Mouse (Mus musculus): ENCODE results near the gene Odf2. TPM values are rescaled to one million over a fixed set of nuclear protein-coding genes. Genes with fewer than 3 reads are reported as not detected.
"Not testable (repeated sequence)": the region's sequence is repeated elsewhere in the genome, so short reads cannot be mapped to it uniquely, and the experiment has no call there.

The Odf2 gene
- polyA plus RNA-seq, 1 experiment from 2014 or later, result 50.0 TPM

DNA sequence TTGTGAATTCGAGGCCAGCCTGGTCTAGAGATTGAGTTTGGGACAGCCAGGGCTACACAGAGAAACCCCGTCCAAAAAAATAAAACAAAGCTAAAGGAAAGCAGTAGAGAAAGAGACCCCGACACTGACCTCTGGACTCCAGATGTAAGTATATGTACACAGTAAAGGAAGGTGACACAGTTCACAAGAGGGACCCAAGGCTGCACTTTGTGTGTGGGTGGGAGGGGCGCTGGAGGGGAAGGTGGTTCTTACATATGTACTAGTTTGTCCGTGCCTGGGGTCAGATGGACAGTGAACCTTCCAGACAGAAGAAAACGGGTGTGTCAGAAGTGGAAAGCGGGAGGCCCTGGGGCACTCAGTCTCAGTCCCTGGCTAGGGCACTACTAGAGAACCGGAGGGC lies 9.8 kb upstream of the Odf2 start:
- no peaks in the 10 kb centered on the region for H3K4me1 ChIP-seq (replicated peaks; ENCODE audit: control insufficient read depth, insufficient read depth, low read length)
- 0 out of 2 replicates have a peak, but pooled peaks cover 2% of the 10 kb centered on the region for H3K9me3 ChIP-seq (ENCODE audit: control insufficient read depth, low read length)
- ATAC-seq (replicated peaks; ENCODE audit: low FRiP score, low TSS enrichment, low read depth), result no peak
- no peak overlapping the region for H3K9ac ChIP-seq (ENCODE audit: low read length)
- 61% methylated on average over 8 of the region's 8 CpGs for WGBS
- peaks cover 11% of the 10 kb centered on the region for H3K36me3 ChIP-seq (ENCODE audit: control insufficient read depth, insufficient read depth, low read length)
- H3K27ac ChIP-seq (ENCODE audit: low read depth), result no peak overlapping the region
- no peak overlapping the region for H3K4me2 ChIP-seq (ENCODE audit: low read length)
- H3K4me3 ChIP-seq (ENCODE audit: low read depth, low read length), result no peak overlapping the region
- H3K27me3 ChIP-seq (replicated peaks; ENCODE audit: control insufficient read depth, insufficient read depth, low read length), result no peaks in the 10 kb centered on the region
- DNase-seq (ENCODE audit: low spot score), result no peak

DNA sequence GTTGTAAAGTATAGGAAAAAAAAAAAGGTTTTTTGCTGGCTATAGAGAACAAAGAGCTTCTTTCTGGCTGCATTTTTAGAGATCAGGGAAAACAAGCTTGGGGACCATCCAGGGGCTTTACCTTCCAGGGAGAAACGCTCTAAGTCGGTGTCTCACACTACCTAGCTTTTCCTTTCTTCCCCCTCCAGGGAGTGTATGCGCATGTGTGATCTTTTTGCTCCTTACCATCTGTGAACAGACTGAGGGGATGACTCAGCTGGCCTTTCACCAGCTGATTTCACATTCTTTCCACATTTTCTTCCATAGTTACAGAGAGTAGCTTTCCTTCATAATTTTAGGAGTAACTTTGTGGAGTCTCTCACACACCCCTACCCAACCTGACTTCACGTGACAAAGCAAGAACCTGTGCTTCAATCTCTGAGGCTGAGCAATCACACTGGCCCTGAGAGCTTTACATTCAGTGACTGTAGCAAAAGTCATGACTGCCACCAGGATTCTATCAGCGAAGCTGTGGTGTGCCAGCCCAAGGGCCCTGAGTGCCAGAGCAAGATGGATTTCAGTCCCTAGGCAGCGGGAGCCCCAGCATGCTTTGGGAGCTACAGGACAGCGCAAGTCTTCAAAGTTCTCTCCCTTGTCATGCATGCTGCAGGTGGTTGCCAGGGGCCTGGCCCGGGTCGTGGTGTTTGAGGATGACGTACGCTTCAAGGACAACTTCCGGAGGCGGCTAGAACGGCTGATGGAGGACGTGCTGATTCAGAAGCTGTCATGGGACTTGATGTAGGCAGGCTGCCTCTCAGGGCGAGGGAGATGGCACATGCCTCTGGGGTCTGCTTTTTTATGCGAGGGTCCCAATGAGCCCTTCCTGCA lies 8.8 kb upstream of the Odf2 start:
- Histone ChIP-seq H3K9me3 (ENCODE audit: control insufficient read depth, low read length) (0 out of 2 replicates have a peak, but pooled peaks cover 2% of the 10 kb centered on the region), H3K4me1 (replicated peaks; ENCODE audit: control insufficient read depth, insufficient read depth, low read length) (no peaks in the 10 kb centered on the region), H3K4me3 (ENCODE audit: low read depth, low read length) (no peak overlapping the region), H3K4me2 (ENCODE audit: low read length) (no peak overlapping the region), H3K9ac (ENCODE audit: low read length) (no peak overlapping the region), H3K27me3 (replicated peaks; ENCODE audit: control insufficient read depth, insufficient read depth, low read length) (no peaks in the 10 kb centered on the region), H3K27ac (ENCODE audit: low read depth) (no peak overlapping the region), H3K36me3 (ENCODE audit: control insufficient read depth, insufficient read depth, low read length) (peaks cover 11% of the 10 kb centered on the region)
- 71% methylated on average over 17 of the region's 17 CpGs for WGBS
- no peak for ATAC-seq (replicated peaks; ENCODE audit: low FRiP score, low TSS enrichment, low read depth)
- no peak for DNase-seq (ENCODE audit: low spot score)

DNA sequence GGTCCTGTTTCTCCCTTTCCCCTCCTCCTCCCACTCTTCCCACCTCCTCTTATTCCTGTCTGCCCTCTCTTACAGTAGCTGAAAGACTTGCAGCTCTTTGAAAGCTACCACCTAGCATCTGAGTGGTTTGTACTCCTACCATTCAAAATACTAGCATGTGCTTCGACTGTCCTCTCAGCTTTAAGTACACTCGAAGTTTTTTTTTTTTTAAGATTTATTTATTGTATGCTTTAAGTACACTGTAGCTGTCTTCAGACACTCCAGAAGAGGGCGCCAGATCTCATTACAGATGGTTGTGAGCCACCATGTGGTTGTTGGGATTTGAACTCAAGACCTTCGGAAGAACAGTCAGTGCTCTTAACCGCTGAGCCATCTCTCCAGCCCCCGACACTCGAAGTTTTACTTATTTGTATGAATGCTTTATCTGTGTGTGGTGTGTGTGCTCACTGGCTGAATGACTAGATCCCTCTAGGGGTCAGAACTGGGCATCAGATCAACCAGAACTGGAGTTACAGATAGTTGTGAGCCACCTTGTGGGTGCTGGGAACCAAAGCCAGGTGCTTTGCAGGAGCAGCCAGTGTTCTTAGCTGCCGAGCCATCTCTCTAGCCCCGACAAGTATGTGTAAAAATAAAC lies 2.2 kb upstream of the Odf2 start:
- not testable (repeated sequence) for ATAC-seq (replicated peaks; ENCODE audit: low FRiP score, low TSS enrichment, low read depth); H3K4me2 ChIP-seq (ENCODE audit: low read length); DNase-seq (ENCODE audit: low spot score); H3K27me3 ChIP-seq (replicated peaks; ENCODE audit: control insufficient read depth, insufficient read depth, low read length); H3K27ac ChIP-seq (ENCODE audit: low read depth); H3K36me3 ChIP-seq (ENCODE audit: control insufficient read depth, insufficient read depth, low read length); H3K9me3 ChIP-seq (ENCODE audit: control insufficient read depth, low read length); H3K9ac ChIP-seq (ENCODE audit: low read length); H3K4me3 ChIP-seq (ENCODE audit: low read depth, low read length)
- WGBS, result 76% methylated on average over 9 of the region's 9 CpGs
- peaks cover 15% of the 10 kb centered on the region for H3K4me1 ChIP-seq (replicated peaks; ENCODE audit: control insufficient read depth, insufficient read depth, low read length)

DNA sequence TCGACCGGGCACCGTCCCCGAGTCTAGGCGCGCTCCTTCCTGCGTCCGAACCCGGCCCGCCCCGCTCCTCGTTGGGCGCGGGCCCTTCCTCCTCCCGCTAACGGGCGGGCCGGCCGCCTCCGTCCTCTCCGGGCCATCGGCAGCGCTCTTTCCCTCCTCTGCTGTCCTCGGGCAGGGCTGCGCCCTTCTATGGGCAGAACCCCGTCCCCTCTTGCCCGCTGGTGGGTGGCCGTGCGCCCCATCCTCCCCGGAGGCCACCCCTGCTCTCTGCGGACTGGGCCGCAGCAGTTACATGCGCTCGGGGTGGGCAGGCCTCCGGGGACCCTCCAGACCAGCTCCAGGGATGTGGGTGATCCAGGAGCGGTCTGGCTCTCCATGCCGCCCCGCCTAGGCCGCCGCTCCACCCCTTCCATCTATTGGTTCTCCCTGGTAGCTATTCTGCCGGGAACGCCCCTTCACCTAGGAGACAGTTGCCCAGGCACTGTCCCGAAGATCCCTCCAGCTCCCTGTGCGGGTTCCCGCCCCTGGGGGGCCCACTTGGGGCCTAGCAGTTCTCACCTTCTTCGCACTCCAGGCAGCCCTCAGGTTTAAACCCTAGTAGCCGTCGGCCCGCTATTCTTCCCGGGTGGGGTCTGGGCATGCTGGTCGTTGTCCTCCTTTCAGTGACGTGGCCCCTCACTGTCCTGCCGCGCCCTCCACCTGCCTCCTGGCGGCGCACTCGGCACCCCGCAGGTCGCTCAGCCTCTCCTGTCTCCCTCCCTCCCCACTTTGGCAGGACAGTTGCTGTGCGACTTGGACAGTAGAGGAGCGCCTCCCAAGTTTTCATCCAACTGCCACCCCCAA lies 1.2 kb downstream of the Odf2 start:
- peak overlapping the region; percentile 90 for H3K4me2 ChIP-seq (ENCODE audit: low read length)
- H3K9me3 ChIP-seq (ENCODE audit: control insufficient read depth, low read length), result no peaks in the 10 kb centered on the region
- H3K27me3 ChIP-seq (replicated peaks; ENCODE audit: control insufficient read depth, insufficient read depth, low read length), result no peaks in the 10 kb centered on the region
- H3K27ac ChIP-seq (ENCODE audit: low read depth), result peak overlapping the region; percentile 82
- H3K4me3 ChIP-seq (ENCODE audit: low read depth, low read length), result peak overlapping the region; percentile 80
- H3K9ac ChIP-seq (ENCODE audit: low read length), result peak overlapping the region; percentile 79
- peaks cover 15% of the 10 kb centered on the region for H3K4me1 ChIP-seq (replicated peaks; ENCODE audit: control insufficient read depth, insufficient read depth, low read length)
- DNase-seq (ENCODE audit: low spot score), result peak; percentile 91
- H3K36me3 ChIP-seq (ENCODE audit: control insufficient read depth, insufficient read depth, low read length), result peaks cover 35% of the 10 kb centered on the region
- whole genome bisulfite sequencing, result under 1% methylated on average over 58 of the region's 61 CpGs
- peak; percentile 93 for ATAC-seq (replicated peaks; ENCODE audit: low FRiP score, low TSS enrichment, low read depth)

DNA sequence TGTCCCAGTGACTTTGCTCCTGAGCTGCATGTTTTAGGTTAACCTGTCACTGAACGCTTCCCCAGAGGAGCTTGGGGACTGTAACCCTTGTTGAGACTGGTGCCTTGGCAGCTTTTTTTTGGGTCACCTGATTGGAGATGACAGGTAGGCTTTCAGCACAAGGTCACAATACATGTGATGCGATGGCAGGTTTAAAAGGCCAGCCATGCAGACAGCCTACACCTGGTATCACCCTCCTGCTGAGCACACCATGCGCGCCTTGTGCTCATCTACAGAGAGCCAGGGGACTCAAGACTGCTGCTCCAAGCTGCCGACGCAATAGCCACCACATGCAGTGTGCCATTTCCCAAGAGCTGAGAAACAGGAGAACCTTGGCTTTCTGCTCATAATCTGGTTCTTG lies 2.8 kb downstream of the Odf2 start:
- no peak for DNase-seq (ENCODE audit: low spot score)
- H3K9me3 ChIP-seq (ENCODE audit: control insufficient read depth, low read length), result no peaks in the 10 kb centered on the region
- WGBS, result 91% methylated on average over 6 of the region's 6 CpGs
- H3K4me1 ChIP-seq (replicated peaks; ENCODE audit: control insufficient read depth, insufficient read depth, low read length), result peaks cover 15% of the 10 kb centered on the region
- H3K4me3 ChIP-seq (ENCODE audit: low read depth, low read length), result no peak overlapping the region
- no peak overlapping the region for H3K9ac ChIP-seq (ENCODE audit: low read length)
- H3K4me2 ChIP-seq (ENCODE audit: low read length), result no peak overlapping the region
- peaks cover 50% of the 10 kb centered on the region for H3K36me3 ChIP-seq (ENCODE audit: control insufficient read depth, insufficient read depth, low read length)
- H3K27me3 ChIP-seq (replicated peaks; ENCODE audit: control insufficient read depth, insufficient read depth, low read length), result no peaks in the 10 kb centered on the region
- no peak for ATAC-seq (replicated peaks; ENCODE audit: low FRiP score, low TSS enrichment, low read depth)
- H3K27ac ChIP-seq (ENCODE audit: low read depth), result no peak overlapping the region

DNA sequence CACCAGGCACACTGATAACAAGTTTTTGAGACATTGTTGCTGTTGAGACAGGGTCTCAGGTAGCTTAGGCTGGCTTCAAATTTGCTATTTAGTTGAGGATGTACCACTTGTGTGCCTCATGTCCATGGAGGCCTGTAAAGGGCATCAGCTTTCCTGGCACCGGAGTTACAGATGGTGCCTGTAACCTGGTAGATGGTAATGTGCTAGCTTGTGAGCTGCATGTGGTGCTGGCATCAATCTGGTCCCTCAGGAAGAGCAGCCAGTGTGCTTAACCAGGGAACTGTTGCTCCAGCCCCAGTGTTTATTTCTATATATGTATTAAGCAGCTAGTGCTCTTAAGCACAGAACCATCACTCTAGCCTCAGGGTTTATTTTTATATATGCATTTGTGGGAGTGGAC lies 7.0 kb downstream of the Odf2 start:
- Histone ChIP-seq H3K9ac (ENCODE audit: low read length) (no peak overlapping the region), H3K27ac (ENCODE audit: low read depth) (no peak overlapping the region), H3K27me3 (replicated peaks; ENCODE audit: control insufficient read depth, insufficient read depth, low read length) (no peaks in the 10 kb centered on the region), H3K36me3 (ENCODE audit: control insufficient read depth, insufficient read depth, low read length) (peaks cover 93% of the 10 kb centered on the region), H3K4me3 (ENCODE audit: low read depth, low read length) (no peak overlapping the region), H3K4me2 (ENCODE audit: low read length) (no peak overlapping the region), H3K9me3 (ENCODE audit: control insufficient read depth, low read length) (no peaks in the 10 kb centered on the region), H3K4me1 (replicated peaks; ENCODE audit: control insufficient read depth, insufficient read depth, low read length) (peaks cover 4% of the 10 kb centered on the region)
- no peak for DNase-seq (ENCODE audit: low spot score)
- WGBS, result 100% methylated on average over 1 of the region's 1 CpGs
- no peak for ATAC-seq (replicated peaks; ENCODE audit: low FRiP score, low TSS enrichment, low read depth)

DNA sequence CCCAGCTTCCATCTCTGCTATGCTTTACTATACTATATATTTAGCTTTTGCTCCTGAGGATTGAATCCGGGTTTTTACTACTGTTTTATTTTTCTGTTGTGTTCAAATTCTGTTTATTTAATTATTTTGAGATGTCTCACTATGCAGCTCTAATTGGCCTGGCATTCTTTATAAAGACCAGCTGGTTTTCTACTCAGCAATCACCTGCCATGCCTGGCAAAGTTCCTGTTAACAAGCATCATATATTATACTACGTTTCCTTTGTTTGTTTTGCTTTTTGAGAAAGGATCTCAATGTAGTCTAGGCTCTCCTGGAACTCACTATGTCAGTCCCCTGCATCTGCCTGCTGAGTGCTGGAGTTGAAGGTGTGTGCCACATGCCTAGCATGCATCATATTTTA lies 8.3 kb downstream of the Odf2 start:
- no peak for DNase-seq (ENCODE audit: low spot score)
- no peak for ATAC-seq (replicated peaks; ENCODE audit: low FRiP score, low TSS enrichment, low read depth)
- H3K36me3 ChIP-seq (ENCODE audit: control insufficient read depth, insufficient read depth, low read length), result peaks cover 100% of the 10 kb centered on the region
- H3K9ac ChIP-seq (ENCODE audit: low read length), result no peak overlapping the region
- no peak overlapping the region for H3K4me3 ChIP-seq (ENCODE audit: low read depth, low read length)
- H3K27ac ChIP-seq (ENCODE audit: low read depth), result no peak overlapping the region
- no peaks in the 10 kb centered on the region for H3K4me1 ChIP-seq (replicated peaks; ENCODE audit: control insufficient read depth, insufficient read depth, low read length)
- 92% methylated on average over 2 of the region's 2 CpGs for WGBS
- no peaks in the 10 kb centered on the region for H3K27me3 ChIP-seq (replicated peaks; ENCODE audit: control insufficient read depth, insufficient read depth, low read length)
- no peak overlapping the region for H3K4me2 ChIP-seq (ENCODE audit: low read length)
- no peaks in the 10 kb centered on the region for H3K9me3 ChIP-seq (ENCODE audit: control insufficient read depth, low read length)

DNA sequence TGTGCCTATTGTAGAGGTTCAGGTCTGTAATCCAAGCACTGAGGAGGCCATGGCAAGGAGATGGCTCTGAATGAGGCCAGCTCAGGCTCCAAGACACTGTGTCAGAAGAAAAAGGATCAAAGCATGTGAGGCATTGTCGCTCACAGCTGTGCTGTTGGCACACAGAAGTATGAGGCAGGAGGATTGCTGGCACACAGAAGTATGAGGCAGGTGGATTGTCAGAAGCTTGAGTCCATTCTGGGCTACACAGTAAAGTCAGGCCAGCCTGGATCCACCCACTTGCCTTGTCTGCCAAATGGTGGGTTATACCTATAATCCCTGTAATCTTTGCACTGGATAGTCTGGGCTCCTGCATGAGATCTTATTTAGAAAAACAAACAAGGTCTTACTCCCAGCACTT lies 9.1 kb downstream of the Odf2 start:
- Histone ChIP-seq H3K4me3 (ENCODE audit: low read depth, low read length) (no peak overlapping the region), H3K4me2 (ENCODE audit: low read length) (no peak overlapping the region), H3K27me3 (replicated peaks; ENCODE audit: control insufficient read depth, insufficient read depth, low read length) (no peaks in the 10 kb centered on the region), H3K9me3 (ENCODE audit: control insufficient read depth, low read length) (no peaks in the 10 kb centered on the region), H3K27ac (ENCODE audit: low read depth) (no peak overlapping the region), H3K36me3 (ENCODE audit: control insufficient read depth, insufficient read depth, low read length) (peaks cover 100% of the 10 kb centered on the region), H3K4me1 (replicated peaks; ENCODE audit: control insufficient read depth, insufficient read depth, low read length) (no peaks in the 10 kb centered on the region), H3K9ac (ENCODE audit: low read length) (no peak overlapping the region)
- DNase-seq (ENCODE audit: low spot score) (no peak), ATAC-seq (replicated peaks; ENCODE audit: low FRiP score, low TSS enrichment, low read depth) (no peak)
- 93% methylated on average over 1 of the region's 1 CpGs for WGBS
